Mouse (Mus musculus) C2C12 (cell line): ENCODE data around the gene Cdh8.

Experiments
- CTCF ChIP-seq: IDR thresholded peaks from one replicate; pipeline ENCODE4 v1.5.1; 2011; ENCODE audit not compliant: control insufficient read depth, insufficient read depth, insufficient read length
- FOSL1 ChIP-seq: IDR thresholded peaks from one replicate; pipeline ENCODE4 v1.8.0; 2011; ENCODE audit warnings: mild to moderate bottlenecking, low read length; ENCODE audit not compliant: poor library complexity, insufficient read depth, severe bottlenecking

DNA sequence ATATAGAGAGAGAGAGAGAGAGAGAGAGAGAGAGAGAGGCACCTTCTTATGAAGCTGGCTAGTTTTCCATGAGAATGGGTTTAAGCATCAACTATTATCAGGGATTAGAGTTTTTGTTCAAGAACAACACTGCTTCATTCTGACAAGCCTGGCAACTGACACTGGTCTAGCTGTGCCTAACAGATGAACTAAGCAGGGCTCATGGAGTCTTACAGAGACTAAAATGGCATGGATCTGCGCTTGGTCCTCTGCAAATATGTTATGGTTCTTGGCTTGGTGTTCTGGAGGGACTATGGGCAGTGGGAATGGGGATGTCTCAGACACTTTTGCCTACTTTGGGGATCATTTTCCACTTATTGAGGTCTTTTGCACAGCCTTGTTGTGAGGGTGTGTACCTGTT lies 63.0 kb downstream of the Cdh8 start:
- TF ChIP-seq CTCF (no peak), FOSL1 (no peak)
